Comparison of ENCODE assay signal across 8 mouse cellular contexts in the genomic region with DNA sequence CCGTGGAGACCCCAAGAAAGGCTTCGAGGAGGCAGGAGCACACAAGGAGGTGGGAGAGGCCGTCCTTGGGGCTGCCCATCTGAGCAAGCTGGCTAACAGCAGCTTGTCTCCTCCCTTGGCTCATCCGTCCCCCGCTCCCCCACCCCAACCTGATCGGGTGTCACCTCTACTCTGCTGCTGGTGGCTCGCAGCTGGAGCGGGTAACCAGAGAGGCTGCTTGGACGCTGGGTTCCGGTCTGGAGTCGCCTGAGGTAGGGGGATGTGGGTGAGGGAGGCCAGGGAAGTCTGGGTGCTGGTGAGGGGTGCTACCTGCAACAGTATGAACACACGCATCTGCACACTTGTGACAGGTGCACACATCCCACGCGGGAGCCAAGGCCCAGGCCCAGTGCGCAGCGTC. TPM values are rescaled to one million over a fixed set of nuclear protein-coding genes. Genes with fewer than 3 reads are reported as not detected.
DNase-seq lines count a peak whose midpoint lies in the region; ATAC-seq and TF ChIP-seq lines count a peak whose summit lies in the region.

A gene (plus strand): TSS at position 151 of the 400 bp plus-strand sequence.

- H3K4me2 ChIP-seq in heart, embryonic 11.5 days: peak within 1 kb of the TSS; percentile 93
- peak within 1 kb of the TSS; percentile 47 for H3K4me2 ChIP-seq in CH12.LX (ENCODE audit: insufficient read depth, low read depth, poor library complexity, severe bottlenecking)
- peak within 1 kb of the TSS; percentile 70 for H3K4me2 ChIP-seq in intestine, embryonic 14.5 days (ENCODE audit: low read length)
- peak within 1 kb of the TSS; percentile 81 for H3K4me2 ChIP-seq in midbrain, embryonic 11.5 days

- DNase-seq in heart, adult 9 months (ENCODE audit: low spot score in 2 of 2): no peak
- no peak for DNase-seq in CH12.LX (ENCODE audit: extremely low read depth)
- DNase-seq in intestine, embryonic 14.5 days (ENCODE audit: low spot score): no peak
- peak; percentile 76 for DNase-seq in midbrain, embryonic 11.5 days (ENCODE audit: low spot score, missing footprints)
- no peak for DNase-seq in thymus, postnatal 0 days (ENCODE audit: low spot score)

- in situ Hi-C loops in CH12.LX (cut with MboI; ENCODE audit: low pct_ligation_motif_present, low pct_unique_long_range_greater_than_20kb, low sequenced_read_pairs): no loop called here

- WGBS in heart, embryonic 11.5 days (ENCODE audit: insufficient replicate concordance): 76% methylated on average over 16 of the region's 16 CpGs
- WGBS in intestine, embryonic 14.5 days: 79% methylated on average over 16 of the region's 16 CpGs
- WGBS in midbrain, embryonic 11.5 days: 84% methylated on average over 16 of the region's 16 CpGs

- TF ChIP-seq EP300 in CH12.LX (IDR thresholded peaks at IDR 0.05; ENCODE audit: low read length): no peak

- no peaks in the 10 kb centered on the region for H3K79me2 ChIP-seq in CH12.LX (replicated peaks; ENCODE audit: control insufficient read depth, extremely low read depth, insufficient read depth, poor library complexity, severe bottlenecking)

- TF ChIP-seq RAD21 in CH12.LX (IDR thresholded peaks at IDR 0.05; ENCODE audit: low read depth, low read length): no peak

- peaks cover 8% of the 10 kb centered on the region for H3K4me1 ChIP-seq in heart, embryonic 11.5 days (ENCODE audit: control insufficient read depth, insufficient read depth, low read length)
- H3K4me1 ChIP-seq in CH12.LX (ENCODE audit: control insufficient read depth in 1 of 2, insufficient read depth in 2 of 2): peaks cover 17 to 37% of the 10 kb centered on the region in 2 experiments
- H3K4me1 ChIP-seq in brown adipose tissue, adult 24 weeks (ENCODE audit: control insufficient read depth, insufficient read depth, insufficient read length, low read length): peaks cover 7% of the 10 kb centered on the region
- peaks cover 12% of the 10 kb centered on the region; the same call in 1 of the 2 replicates for H3K4me1 ChIP-seq in intestine, embryonic 14.5 days (replicated peaks; ENCODE audit: control insufficient read depth, insufficient read depth, low read length)
- H3K4me1 ChIP-seq in midbrain, embryonic 11.5 days (ENCODE audit: control insufficient read depth, insufficient read depth, low read length): peaks cover 17% of the 10 kb centered on the region

- H3K27me3 ChIP-seq in heart, embryonic 11.5 days (ENCODE audit: control insufficient read depth, insufficient read depth, low read length): no peaks in the 10 kb centered on the region
- H3K27me3 ChIP-seq in CH12.LX (replicated peaks): peaks cover 30% of the 10 kb centered on the region
- no peaks in the 10 kb centered on the region for H3K27me3 ChIP-seq in intestine, embryonic 14.5 days (replicated peaks; ENCODE audit: control insufficient read depth, insufficient read depth, low read length)
- H3K27me3 ChIP-seq in midbrain, embryonic 11.5 days (ENCODE audit: control insufficient read depth, insufficient read depth, low read length): no peaks in the 10 kb centered on the region

- H3K27ac ChIP-seq in heart, embryonic 11.5 days (ENCODE audit: low read depth, low read length): peak within 1 kb of the TSS; percentile 91
- peak within 1 kb of the TSS; percentile 85 for H3K27ac ChIP-seq in CH12.LX (ENCODE audit: insufficient read depth, low read depth)
- H3K27ac ChIP-seq in brown adipose tissue, adult 24 weeks (replicated peaks; ENCODE audit: low read depth, low read length): peak within 1 kb of the TSS; percentile 93
- H3K27ac ChIP-seq in intestine, embryonic 14.5 days (ENCODE audit: low read depth): peak within 1 kb of the TSS; percentile 86
- peak within 1 kb of the TSS; percentile 80 for H3K27ac ChIP-seq in midbrain, embryonic 11.5 days (ENCODE audit: low read depth, low read length)

- no peak for TF ChIP-seq CTCF in CH12.LX (conservative IDR thresholded peaks at IDR 0.05 in 1 of 2, IDR thresholded peaks at IDR 0.05 in 1 of 2; ENCODE audit: low read depth in 2 of 2, low read length in 2 of 2)

- H3K9me3 ChIP-seq in heart, embryonic 11.5 days (replicated peaks; ENCODE audit: control insufficient read depth, low read length): no peaks in the 10 kb centered on the region
- no peaks in the 10 kb centered on the region for H3K9me3 ChIP-seq in CH12.LX (replicated peaks; ENCODE audit: low read length)
- H3K9me3 ChIP-seq in intestine, embryonic 14.5 days (ENCODE audit: control insufficient read depth, low read length): no peaks in the 10 kb centered on the region
- H3K9me3 ChIP-seq in midbrain, embryonic 11.5 days (ENCODE audit: control insufficient read depth, low read length): no peaks in the 10 kb centered on the region

- TF ChIP-seq POLR2A in CH12.LX (IDR thresholded peaks at IDR 0.05; ENCODE audit: low read depth, low read length): no peak

- dilution Hi-C loops in CH12.LX (cut with MboI; ENCODE audit: extremely low pct_ligation_motif_present, extremely low pct_unique_long_range_greater_than_20kb, low sequenced_read_pairs): no loop called here

- peak within 1 kb of the TSS; percentile 74 for H3K4me3 ChIP-seq in heart, embryonic 11.5 days (ENCODE audit: low read depth, low read length)
- peak within 1 kb of the TSS; percentile 69 to 96 (median 78) for H3K4me3 ChIP-seq in CH12.LX (replicated peaks in 1 of 3; ENCODE audit: low read depth in 2 of 3, low read length in 2 of 3, poor library complexity in 1 of 3)
- peak within 1 kb of the TSS; percentile 89 for H3K4me3 ChIP-seq in brown adipose tissue, adult 24 weeks (ENCODE audit: insufficient read depth, low read depth, low read length)
- H3K4me3 ChIP-seq in intestine, embryonic 14.5 days (ENCODE audit: low read depth, low read length): peak within 1 kb of the TSS; percentile 73
- H3K4me3 ChIP-seq in midbrain, embryonic 11.5 days (ENCODE audit: low read depth, low read length): peak within 1 kb of the TSS; percentile 72

- H3K9ac ChIP-seq in heart, embryonic 11.5 days (ENCODE audit: low read depth, low read length): peak within 1 kb of the TSS; percentile 86
- H3K9ac ChIP-seq in CH12.LX (ENCODE audit: insufficient read depth, low read depth): peak within 1 kb of the TSS; percentile 86
- H3K9ac ChIP-seq in intestine, embryonic 14.5 days (ENCODE audit: low read length): peak within 1 kb of the TSS; percentile 74
- H3K9ac ChIP-seq in midbrain, embryonic 11.5 days (ENCODE audit: low read length): peak within 1 kb of the TSS; percentile 89

- ATAC-seq in heart, embryonic 11.5 days (replicated peaks; ENCODE audit: insufficient number of reproducible peaks, low FRiP score, low TSS enrichment): no peak
- no peak for ATAC-seq in intestine, embryonic 14.5 days (replicated peaks; ENCODE audit: low FRiP score, low TSS enrichment, low read depth)
- no peak for ATAC-seq in midbrain, embryonic 11.5 days (ENCODE audit: low FRiP score)
- no peak for ATAC-seq in CD4-positive, CD25-positive, alpha-beta regulatory T cell, adult 4 months

- H3K36me3 ChIP-seq in heart, embryonic 11.5 days (ENCODE audit: control insufficient read depth, insufficient read depth, low read length): 0 out of 2 replicates have a peak, but pooled peaks cover 6% of the 10 kb centered on the region
- peaks cover 9 to 23% of the 10 kb centered on the region in 2 experiments for H3K36me3 ChIP-seq in CH12.LX (replicated peaks in 1 of 2; ENCODE audit: control insufficient read depth in 1 of 2, insufficient read depth in 1 of 2, low read length in 1 of 2)
- H3K36me3 ChIP-seq in intestine, embryonic 14.5 days (ENCODE audit: control insufficient read depth, insufficient read depth, low read length): peaks cover 23% of the 10 kb centered on the region
- H3K36me3 ChIP-seq in midbrain, embryonic 11.5 days (ENCODE audit: control insufficient read depth, insufficient read depth, low read length): peaks cover 6% of the 10 kb centered on the region; the same call in 1 of the 2 replicates

TF ChIP-seq in CH12.LX, 34 proteins besides CTCF, POLR2A, EP300 and RAD21:
- TF ChIP-seq ELF1 (IDR thresholded peaks at IDR 0.05; ENCODE audit: low read depth, low read length) (no peak), TBP (conservative IDR thresholded peaks at IDR 0.05; ENCODE audit: low read depth, low read length) (no peak), IRF4 (IDR thresholded peaks at IDR 0.05; ENCODE audit: low read depth, low read length) (no peak), MEF2A (IDR thresholded peaks at IDR 0.05; ENCODE audit: borderline replicate concordance, low read depth, low read length) (no peak), ETS1 (conservative IDR thresholded peaks at IDR 0.05; ENCODE audit: low read depth, low read length) (no peak), POLR2AphosphoS2 (IDR thresholded peaks at IDR 0.05; ENCODE audit: low read depth, low read length) (no peak), JUND (conservative IDR thresholded peaks at IDR 0.05; ENCODE audit: low read depth, low read length) (no peak), MAFK (IDR thresholded peaks at IDR 0.05; ENCODE audit: insufficient replicate concordance, low read length) (no peak), NRF1 (IDR thresholded peaks at IDR 0.05; ENCODE audit: low read depth, low read length) (no peak), ZKSCAN1 (IDR thresholded peaks at IDR 0.05; ENCODE audit: borderline replicate concordance, low read depth, low read length) (no peak), HCFC1 (IDR thresholded peaks at IDR 0.05; ENCODE audit: low read depth, low read length) (no peak), TCF12 (IDR thresholded peaks at IDR 0.05; ENCODE audit: low read depth, low read length) (no peak), GABPA (IDR thresholded peaks at IDR 0.05; ENCODE audit: insufficient replicate concordance, low read depth, low read length) (no peak), NELFE (IDR thresholded peaks at IDR 0.05; ENCODE audit: low read depth, low read length) (no peak), MXI1 (IDR thresholded peaks at IDR 0.05; ENCODE audit: low read depth, low read length) (no peak), MAX (IDR thresholded peaks at IDR 0.05; ENCODE audit: low read length) (no peak), SMC3 (IDR thresholded peaks at IDR 0.05; ENCODE audit: low read depth, low read length) (no peak), SIN3A (IDR thresholded peaks at IDR 0.05; ENCODE audit: low read length) (no peak)

RNA-seq across cellular contexts. Expression of the gene that starts here (rescaled TPM):
- polyA plus RNA-seq in heart, embryonic 11.5 days (2014; fragmentation: Nextera tagmentation; extraction: Ambion mirVana): 7.2 and 8.1 TPM in 2 replicates
- total RNA-seq in CH12.LX (2012; rRNA removed): 3.2 and 4.2 TPM in 2 replicates
- total RNA-seq in CH12.LX (2014; rRNA removed): 5.4 and 5.5 TPM in 2 replicates
- polyA plus RNA-seq in CH12.LX (2012; ENCODE audit: insufficient read length, low read depth): 2.4 and 3.7 TPM in 2 replicates
- polyA plus RNA-seq in brown adipose tissue, adult 24 weeks (2012; ENCODE audit: insufficient read depth, insufficient read length, missing spikeins): 12.6 and 12.9 TPM in 2 replicates
- 4.7 and 6.4 TPM in 2 replicates for polyA plus RNA-seq in intestine, embryonic 14.5 days (2014; fragmentation: Nextera tagmentation; extraction: Ambion mirVana)
- 4.2 and 4.6 TPM in 2 replicates for polyA plus RNA-seq in midbrain, embryonic 11.5 days (2014; fragmentation: Nextera tagmentation; extraction: Ambion mirVana)
- 1 to 10 TPM; 1.2 to 3.8 TPM for polyA plus RNA-seq in CD4-positive, CD25-positive, alpha-beta regulatory T cell, adult 4 months (2017; shearing (Covaris generic))
- polyA plus RNA-seq in thymus, postnatal 0 days (2015; fragmentation: Nextera tagmentation; extraction: Ambion mirVana): 2.2 and 2.3 TPM in 2 replicates
